Mouse (Mus musculus) urinary bladder, postnatal 14 days (tissue): ENCODE data around the gene Nr2c1.
A peak's percentile ranks its signal among the peaks of the same experiment; 100 is the strongest.

Experiments used
- DNase-seq: peaks from one replicate; pipeline ENCODE4 v3.0.0; 2021; ENCODE audit warnings: low spot score

Gene Nr2c1

DNA sequence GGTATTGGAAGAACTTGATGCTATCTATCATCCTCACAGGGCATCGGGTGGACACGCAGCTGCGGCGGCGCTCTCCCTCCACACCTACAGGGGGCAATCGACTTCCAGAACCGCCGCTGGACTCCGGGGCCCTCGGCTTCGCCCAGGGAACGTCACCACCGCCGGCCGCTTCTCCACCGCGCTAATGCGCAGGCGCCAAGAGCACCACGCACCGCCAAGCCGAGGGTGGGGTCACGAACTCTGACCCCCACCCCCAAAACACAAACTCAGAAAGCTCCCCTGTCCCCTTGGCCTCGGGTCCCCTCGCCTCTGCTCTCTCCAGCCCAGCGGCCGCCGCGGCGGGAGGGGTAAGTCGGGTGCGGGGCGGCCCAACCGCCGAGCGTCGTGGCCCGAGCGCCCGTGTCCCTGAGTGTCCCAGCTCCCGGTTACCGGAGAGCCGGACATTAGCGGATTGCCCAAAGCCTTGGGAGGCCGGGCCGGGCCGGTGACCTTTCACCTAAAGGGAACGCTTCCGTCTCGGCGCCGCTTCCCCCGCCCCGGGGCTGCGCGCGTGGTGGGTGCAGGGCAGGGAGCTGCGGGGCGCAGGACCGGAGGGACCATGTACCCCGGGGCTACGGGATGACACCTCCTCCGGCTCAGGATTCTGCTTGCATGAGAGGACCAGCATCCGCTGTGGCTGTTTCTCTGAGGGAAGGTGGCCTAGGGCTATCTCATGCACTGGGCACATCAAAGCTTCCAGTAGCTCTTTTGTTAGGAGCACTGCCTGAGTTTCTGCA lies at the start of gene Nr2c1:
Nr2c1 (plus strand) TSS at position 268 of the 776 bp plus-strand sequence.
- peak; percentile 92 for DNase-seq

DNA sequence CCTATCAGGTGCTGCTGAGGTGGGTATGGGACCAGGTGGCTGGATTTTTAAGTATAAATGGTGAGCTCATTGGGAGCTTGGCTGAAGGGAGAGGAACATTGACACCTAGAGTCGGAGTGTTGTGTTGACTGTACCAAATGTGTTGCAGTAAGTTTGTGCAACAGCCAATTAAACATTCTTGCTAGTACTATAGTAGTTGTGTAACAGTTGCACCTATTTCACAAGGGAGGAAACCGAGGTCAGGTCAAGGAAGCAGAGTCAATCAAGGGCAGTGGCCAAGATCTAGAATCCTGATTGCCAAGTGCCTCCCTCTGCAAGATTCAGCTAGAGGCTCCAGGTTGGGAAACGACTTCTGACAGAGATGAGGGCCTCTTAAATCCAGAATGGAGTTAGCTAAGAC lies 49.7 kb upstream of the Nr2c1 start:
- DNase-seq = no peak

- DNase-seq = no peak
These were observed 42.3 kb upstream of the Nr2c1 start for GRCm38 (mm10) chr10:94105498-94105897.

- DNase-seq = no peak
These were observed 40.7 kb upstream of the Nr2c1 start for GRCm38 (mm10) chr10:94107168-94107567.

DNA sequence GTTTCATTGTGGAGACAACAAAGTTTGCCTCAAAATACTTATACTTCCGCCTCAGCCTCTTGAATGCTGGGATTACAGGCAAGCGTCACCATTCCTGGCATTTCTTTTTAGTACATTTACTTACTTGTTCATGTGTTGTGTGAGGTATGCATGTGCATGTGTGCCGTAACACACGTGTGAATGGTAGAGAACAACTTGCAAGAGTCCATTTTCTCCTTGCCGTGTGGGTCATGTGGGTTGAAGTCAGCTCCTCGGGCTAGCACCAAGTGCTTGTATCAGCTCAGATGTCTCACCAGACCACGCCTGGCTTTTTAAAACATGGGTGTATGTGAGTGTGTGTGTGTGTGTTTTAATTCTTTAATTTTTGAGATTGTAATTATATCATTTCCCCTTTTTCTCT lies 40.2 kb upstream of the Nr2c1 start:
- DNase-seq = no peak

GRCm38 (mm10) chr10:94108791-94109190 lies 39.0 kb upstream of the Nr2c1 start:
- DNase-seq = no peak

GRCm38 (mm10) chr10:94110834-94111754 lies 36.7 kb upstream of the Nr2c1 start:
- no peak for DNase-seq

DNA sequence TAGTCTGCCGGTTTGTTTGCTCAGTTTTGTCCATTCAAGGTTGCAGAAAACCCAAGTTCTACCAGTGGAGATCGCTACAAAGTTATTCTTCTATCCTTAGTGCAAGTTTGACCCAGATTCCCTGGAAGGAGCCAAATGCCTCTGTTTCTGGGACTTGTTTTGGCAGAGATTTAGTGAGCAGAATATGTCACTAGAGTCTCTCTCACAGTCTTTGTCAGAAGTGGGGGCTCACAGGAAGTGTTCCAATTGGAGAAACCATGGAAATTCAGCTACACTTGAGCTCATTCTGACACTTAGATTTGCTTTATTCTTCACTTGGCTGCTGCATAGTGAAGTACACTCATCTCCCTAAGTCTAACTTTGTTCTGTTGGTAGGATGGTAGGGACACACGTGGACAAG lies 35.6 kb upstream of the Nr2c1 start:
- no peak for DNase-seq

- DNase-seq = peak; percentile 85
These were observed 31.8 kb upstream of the Nr2c1 start for GRCm38 (mm10) chr10:94115893-94116599.

DNA sequence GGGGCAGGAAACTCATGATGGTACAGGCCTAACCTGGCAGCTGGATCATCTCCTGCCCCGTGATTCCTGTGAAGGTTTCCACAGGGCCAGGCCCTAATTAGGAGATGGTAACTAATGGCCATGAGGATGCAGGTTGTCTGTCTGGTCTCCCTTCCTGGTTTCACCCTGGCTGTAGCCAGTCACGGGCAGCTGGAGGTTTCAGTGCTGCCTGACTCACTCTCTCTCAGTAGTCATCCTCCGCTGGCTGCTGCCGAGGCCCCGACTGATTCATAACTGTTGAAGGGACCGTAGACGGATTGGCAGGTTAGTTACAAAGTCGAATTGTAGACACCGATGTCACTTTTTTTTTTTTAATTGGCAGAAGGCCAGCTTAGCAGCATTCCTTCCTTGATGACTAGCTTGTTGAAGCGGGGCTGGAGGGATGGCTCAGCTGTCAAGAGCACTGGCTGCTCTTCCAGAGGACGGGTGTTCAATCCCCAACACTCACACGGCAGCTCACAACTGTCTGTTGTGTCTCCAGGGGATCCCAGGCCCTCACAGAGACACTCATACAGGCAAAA lies 31.0 kb upstream of the Nr2c1 start:
- peak; percentile 30 for DNase-seq

GRCm38 (mm10) chr10:94117916-94118315 lies 29.9 kb upstream of the Nr2c1 start:
- DNase-seq = no peak

DNA sequence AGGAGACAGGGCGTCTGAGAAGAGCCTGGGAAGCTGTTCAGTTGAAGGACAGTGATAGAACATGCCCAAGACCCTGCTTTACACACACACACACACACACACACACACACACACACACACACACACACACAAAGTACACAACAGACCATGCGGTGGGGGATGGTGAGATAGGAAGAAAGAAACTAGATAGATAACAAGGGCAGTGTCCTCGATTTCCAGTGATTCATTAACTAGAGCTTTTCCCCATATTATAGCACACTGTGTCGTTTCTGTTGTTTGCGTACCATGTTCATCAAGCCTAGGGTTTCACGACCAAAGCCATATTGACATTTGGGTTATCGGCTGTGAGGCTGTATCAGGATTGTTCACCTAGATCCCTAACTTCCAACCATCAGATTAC lies 28.8 kb upstream of the Nr2c1 start:
- DNase-seq = no peak

- no peak for DNase-seq
These were observed 27.1 kb upstream of the Nr2c1 start for GRCm38 (mm10) chr10:94120676-94121075.

DNA sequence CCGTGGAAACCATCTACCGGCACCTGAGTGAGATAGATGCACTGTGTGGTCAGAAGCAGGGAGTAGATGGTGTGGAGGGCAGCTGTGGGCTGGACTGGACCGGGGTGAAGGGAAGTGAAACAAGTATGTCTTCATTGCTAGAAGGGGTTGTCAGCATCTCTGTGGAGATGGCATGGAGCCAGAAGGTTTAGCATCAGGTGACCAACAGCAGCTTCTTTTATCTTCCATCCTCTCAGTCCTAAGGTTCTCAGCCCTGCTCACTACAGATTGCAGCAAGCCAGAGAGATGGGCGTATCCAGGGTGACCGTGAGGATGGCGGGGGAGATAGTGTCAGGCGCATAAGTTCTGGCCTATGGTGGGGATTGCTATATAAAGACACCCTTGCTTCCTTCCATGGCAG lies 25.2 kb upstream of the Nr2c1 start:
- no peak for DNase-seq

- DNase-seq = no peak
These were observed 24.2 kb upstream of the Nr2c1 start for GRCm38 (mm10) chr10:94123581-94123980.

DNA sequence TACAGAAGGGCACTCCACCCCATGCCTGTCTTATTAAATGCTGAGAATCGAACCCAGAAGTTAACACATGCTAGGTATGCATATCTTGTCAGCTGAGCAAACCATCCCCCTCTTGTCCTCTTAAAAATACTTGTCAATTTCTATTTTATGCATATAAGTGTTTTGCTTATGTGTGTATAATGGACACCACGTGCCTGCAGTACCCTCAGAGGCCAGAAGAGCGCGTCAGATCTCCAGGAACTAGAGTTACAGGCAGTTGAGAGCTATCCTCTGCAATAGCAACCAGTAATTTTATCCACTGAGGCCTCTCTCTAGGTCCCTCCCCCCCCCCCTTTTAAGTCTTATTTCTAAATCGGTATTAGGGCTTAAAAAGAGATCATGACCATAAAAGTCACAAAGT lies 23.4 kb upstream of the Nr2c1 start:
- DNase-seq = peak; percentile 26

- peak; percentile 50 for DNase-seq
These were observed 18.1 kb upstream of the Nr2c1 start for GRCm38 (mm10) chr10:94129680-94130119.

- no peak for DNase-seq
These were observed 14.7 kb upstream of the Nr2c1 start for GRCm38 (mm10) chr10:94133081-94133480.

DNA sequence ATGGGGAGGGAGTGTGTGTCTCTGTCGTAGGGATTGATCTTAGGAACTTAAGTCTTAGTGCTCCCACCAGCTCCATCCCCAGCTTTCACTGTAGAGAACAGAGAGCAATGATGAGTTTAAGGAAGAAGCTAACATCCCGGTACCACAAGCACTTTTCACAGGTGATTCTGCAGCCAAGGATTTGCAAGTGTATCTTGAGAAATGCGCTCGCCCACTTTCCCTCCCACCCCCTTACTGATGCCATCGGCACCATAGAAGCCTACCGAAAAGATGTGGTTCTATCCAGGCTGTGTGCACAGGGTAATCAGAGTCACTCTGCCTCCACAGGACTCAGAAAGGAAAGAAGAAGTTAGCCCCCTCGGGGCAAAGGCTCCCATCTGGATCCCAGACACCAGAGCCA lies 14.1 kb upstream of the Nr2c1 start:
- no peak for DNase-seq

GRCm38 (mm10) chr10:94134535-94135390 lies 13.1 kb upstream of the Nr2c1 start:
- DNase-seq = no peak

GRCm38 (mm10) chr10:94138890-94139482 lies 8.8 kb upstream of the Nr2c1 start:
- DNase-seq = no peak
